Mouse (Mus musculus) lung, postnatal 0 days (tissue): ENCODE measurements around the gene H13.

Source experiments
- CTCF ChIP-seq: IDR thresholded peaks from 2 replicates; pipeline ENCODE4 v1.5.1; 2016; ENCODE audit warnings: antibody characterized with exemption, mild to moderate bottlenecking
- EP300 ChIP-seq: IDR thresholded peaks from 2 replicates; pipeline ENCODE4 v1.6.1; 2016; ENCODE audit warnings: antibody characterized with exemption, mild to moderate bottlenecking, control low read depth

DNA sequence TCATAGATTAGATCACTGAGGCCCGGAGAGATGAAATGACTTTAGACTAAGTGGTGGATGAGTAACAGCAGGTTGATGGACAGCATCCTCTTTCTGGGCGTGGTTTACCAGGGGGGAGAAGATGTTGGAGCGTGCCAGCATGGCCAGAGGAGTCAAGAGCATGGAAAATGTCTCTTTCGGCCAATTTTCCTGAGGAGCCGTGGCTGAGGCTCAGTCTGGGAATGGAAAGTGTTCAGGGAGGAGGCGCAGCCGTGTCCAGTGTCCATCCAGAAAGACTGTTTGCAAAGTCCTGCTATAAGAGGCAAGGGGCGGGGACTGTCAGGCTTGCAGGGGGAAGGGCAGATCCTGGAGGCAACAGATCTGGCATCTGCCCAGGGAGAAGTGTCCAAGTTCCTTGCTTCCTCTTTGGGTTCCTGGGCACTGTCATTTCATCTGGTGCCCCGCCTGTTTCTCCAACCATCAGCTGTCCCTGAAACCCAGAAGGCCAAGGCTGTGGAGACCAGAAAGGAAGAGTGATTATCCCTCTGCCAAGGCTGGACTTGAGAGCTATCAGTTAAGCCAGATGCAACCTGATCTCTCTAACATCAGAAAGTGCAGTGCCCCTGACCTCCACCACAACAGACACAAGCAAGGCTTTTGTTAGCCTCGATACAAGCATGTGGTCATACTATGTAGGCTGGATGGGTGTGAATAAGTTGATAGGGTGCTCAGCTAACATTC lies 16.2 kb upstream of the H13 start:
- 0 out of 2 replicates have a peak, but pooled peaks have one; percentile 1 for TF ChIP-seq CTCF
- no peak for TF ChIP-seq EP300
